Mouse (Mus musculus): Measurements from ENCODE around the gene Lpcat2.

- TF ChIP-seq CTCF (conservative IDR thresholded peaks at IDR 0.05; ENCODE audit: insufficient read depth, insufficient read length, low read depth, low read length) (no peak), POLR2A (IDR thresholded peaks at IDR 0.05; ENCODE audit: low read depth, low read length) (no peak)
Observed at GRCm38 (mm10) chr8:92856273-92856986, 1.3 kb downstream of the Lpcat2 start.

Measured in kidney, adult 2 months (tissue).